In genomic region chr8:77483676-77484075, GRCm38 (mm10) we compare ENCODE assay signal across 11 mouse cellular contexts. TPM values are rescaled to one million over a fixed set of nuclear protein-coding genes. Genes with fewer than 3 reads are reported as not detected.
DNase-seq lines count a peak whose midpoint lies in the region; ATAC-seq and TF ChIP-seq lines count a peak whose summit lies in the region.
"Had no signal": no experiment of that assay in that cellular context is flagged by ENCODE, and none has a peak within 500 bp of the region (broad histone marks: within the 10 kb centered on the region; RNA-seq: fewer than 3 reads in every experiment).

No protein-coding gene starts in this region.

- 45% methylated on average over 4 of the region's 4 CpGs for WGBS in heart, adult 2 months
- 11% methylated on average over 4 of the region's 4 CpGs for WGBS in liver, embryonic 14.5 days (ENCODE audit: insufficient replicate concordance)

- H3K4me1 ChIP-seq in heart, adult 2 months (ENCODE audit: control insufficient read depth, insufficient read depth, low read length), result peaks cover 38% of the 10 kb centered on the region
- H3K4me1 ChIP-seq in liver, embryonic 14.5 days (replicated peaks; ENCODE audit: control insufficient read depth in 2 of 2, insufficient read depth in 2 of 2, low read length in 1 of 2), result peaks cover 10 to 43% of the 10 kb centered on the region in 2 experiments

- ATAC-seq in liver, embryonic 14.5 days (ENCODE audit: insufficient read depth), result peak; percentile 48; the same call in 1 of the 2 replicates

- peak in 1 of 2 experiments; percentile 61 for DNase-seq in heart, adult 2 months
- no peak for DNase-seq in heart, postnatal 25 days (ENCODE audit: low spot score)
- DNase-seq in brain, adult 2 months (ENCODE audit: low read depth, low spot score), result peak; percentile 17
- DNase-seq in liver, embryonic 14.5 days (ENCODE audit: low read depth in 3 of 3, low spot score in 3 of 3), result peak in 2 of 3 experiments; percentile 28 to 37
- DNase-seq in natural killer cell, adult 2 months (ENCODE audit: low spot score in 2 of 2), result peak; percentile 63 to 75
- no peak for DNase-seq in left cerebral cortex, adult 8-10 months (ENCODE audit: low spot score in 2 of 2)
- DNase-seq in right cerebral cortex, postnatal 10 days (ENCODE audit: low spot score in 2 of 2), result no peak
- DNase-seq in kidney, postnatal 36 days, result no peak
- DNase-seq: cerebellum, adult 8-10 months; gastrocnemius, postnatal 14 days; kidney, adult 18-20 months had no signal

- intact Hi-C loops in heart, adult 2 months (cut with DNase I), result no loop called here
- intact Hi-C loops in heart, postnatal 25 days (cut with DNase I), result loop anchor here (5.0 kb wide), 1 partner anchor 34 kb away; the partner anchor contains the start of gene Arhgap10

- TF ChIP-seq CTCF in heart, adult 2 months (IDR thresholded peaks at IDR 0.05), result no peak
- no peak for TF ChIP-seq CTCF in liver, embryonic 14.5 days (IDR thresholded peaks at IDR 0.05; ENCODE audit: low read depth)

- H3K4me2 ChIP-seq in liver, embryonic 14.5 days (ENCODE audit: low read depth), result peak overlapping the region; percentile 28; the same call in 1 of the 2 replicates

- TF ChIP-seq EP300 in heart, adult 2 months (IDR thresholded peaks at IDR 0.05; ENCODE audit: insufficient read depth, low read depth, low read length), result no peak
- TF ChIP-seq EP300 in liver, embryonic 14.5 days (IDR thresholded peaks at IDR 0.05; ENCODE audit: low read depth), result no peak

- H3K36me3 ChIP-seq in heart, adult 2 months (ENCODE audit: control insufficient read depth, insufficient read depth, low read length), result peaks cover 3% of the 10 kb centered on the region
- H3K36me3 ChIP-seq in liver, embryonic 14.5 days (replicated peaks; ENCODE audit: control insufficient read depth, insufficient read depth, low read depth), result no peaks in the 10 kb centered on the region

- H3K9ac ChIP-seq in heart, adult 2 months (ENCODE audit: low read depth, low read length), result no peak overlapping the region
- no peak overlapping the region; the same call in 1 of the 2 replicates for H3K9ac ChIP-seq in liver, embryonic 14.5 days (replicated peaks)

- 0 out of 2 replicates have a peak, but pooled peaks cover 1% of the 10 kb centered on the region for H3K79me2 ChIP-seq in heart, adult 2 months (replicated peaks; ENCODE audit: control insufficient read depth, insufficient read depth, low read length)

- peak overlapping the region; percentile 55 for H3K27ac ChIP-seq in heart, adult 2 months
- H3K27ac ChIP-seq in liver, embryonic 14.5 days, result no peak overlapping the region

- no peak for TF ChIP-seq POLR2A in heart, adult 2 months (IDR thresholded peaks at IDR 0.05; ENCODE audit: insufficient read depth, low read depth, low read length)

- H3K27me3 ChIP-seq in heart, adult 2 months (ENCODE audit: control insufficient read depth, insufficient read depth, low read length), result no peaks in the 10 kb centered on the region
- no peaks in the 10 kb centered on the region for H3K27me3 ChIP-seq in liver, embryonic 14.5 days (ENCODE audit: control insufficient read depth, insufficient read depth, low read length)

- no peak overlapping the region for H3K4me3 ChIP-seq in heart, adult 2 months
- no peak overlapping the region for H3K4me3 ChIP-seq in liver, embryonic 14.5 days (ENCODE audit: insufficient read depth in 1 of 2, low read depth in 2 of 2, low read length in 2 of 2)

- no peaks in the 10 kb centered on the region for H3K9me3 ChIP-seq in liver, embryonic 14.5 days (ENCODE audit: control insufficient read depth, low read length)

RNA-seq across cellular contexts. Expression of gene Arhgap10, which starts 34.1 kb away (rescaled TPM):
- total RNA-seq in heart, adult 2 months (2021), result 10 to 100 TPM; 51.4 to 58.2 TPM
- 22.5 and 29.9 TPM in 2 replicates for polyA plus RNA-seq in heart, adult 2 months (2012; rRNA removed)
- total RNA-seq in heart, postnatal 25 days (2021), result 10 to 100 TPM; 51.2 to 58.0 TPM
- polyA plus RNA-seq in liver, embryonic 14.5 days (2012; rRNA removed), result 3.1 and 4.6 TPM in 2 replicates
- 4.6 and 6.1 TPM in 2 replicates for polyA plus RNA-seq in liver, embryonic 14.5 days (2014; fragmentation: Nextera tagmentation; extraction: Ambion mirVana)
- 10 to 100 TPM; 41.5 to 46.8 (median 43.3) TPM for total RNA-seq in left cerebral cortex, adult 8-10 months (2022)

Comparison
In these comparisons a context has a peak if more than half of its experiments do, and no peak if none do; other contexts are left out.
1. DNase-seq: peak in brain, adult 2 months (single experiment), liver, embryonic 14.5 days (2 of 3) and natural killer cell, adult 2 months (2 of 2); none in heart, postnatal 25 days (single experiment), left cerebral cortex, adult 8-10 months (0 of 2), right cerebral cortex, postnatal 10 days (0 of 2) and kidney, postnatal 36 days (0 of 2).